Mouse (Mus musculus) embryonic stem cell, embryonic (primary cell): ENCODE measurements around the gene Gin1.
"Not testable (repeated sequence)": the region's sequence is repeated elsewhere in the genome, so short reads cannot be mapped to it uniquely, and the experiment has no call there.

Source experiments
- CTCF ChIA-PET, 4 experiments: fragments of 300-600 bp in 2 of 4; fragments of 350-600 bp in 2 of 4; sonication (Branson Sonifier 250); formaldehyde crosslinking; loops; one replicate each; lab custom pipeline; 2022; ENCODE audit warnings: inconsistent platforms in 2 of 4; lab: Charles Lee
- POLR2A ChIA-PET, 4 experiments: fragments of 300-600 bp in 2 of 4; fragments of 350-600 bp in 2 of 4; sonication (Branson Sonifier 250); formaldehyde crosslinking; loops; one replicate each; lab custom pipeline; 2022; ENCODE audit warnings: antibody characterized with exemption in 4 of 4, inconsistent platforms in 1 of 4; lab: Charles Lee

Gene Gin1

GRCm38 (mm10) chr1:97769904-97770753 is at the start of gene Gin1, which contains the start of gene Ppip5k2:
Gene Gin1, plus strand, starts transcription at chr1:97770172.
Gene Ppip5k2, minus strand, starts transcription at chr1:97770411.
- POLR2A ChIA-PET, result interaction anchor here in 3 of 4 experiments (0.7 to 2.7 kb wide), 21 partner anchors 9 to 327 kb away, joined by 3 to 10 read pairs (median 4); no protein-coding TSS in a partner anchor
- CTCF ChIA-PET, result interaction anchor here in 3 of 4 experiments (0.6 to 1.0 kb wide), 3 partner anchors 10 to 81 kb away, joined by 3 read pairs; no protein-coding TSS in a partner anchor

GRCm38 (mm10) chr1:97726730-97727129 is 43.2 kb upstream of the Gin1 start:
- CTCF ChIA-PET, result interaction anchor here (0.5 to 1.2 kb wide), 10 partner anchors 9 to 452 kb away, joined by 3 to 13 read pairs (median 3); no protein-coding TSS in a partner anchor

GRCm38 (mm10) chr1:97729339-97729738 is 40.6 kb upstream of the Gin1 start:
- POLR2A ChIA-PET, result no interaction called here
- CTCF ChIA-PET, result no interaction called here

More at GRCm38 (mm10) chr1:97726730-97727129, 43.2 kb upstream of the Gin1 start:
- POLR2A ChIA-PET, result interaction anchor here in 2 of 4 experiments (0.8 to 3.3 kb wide), 3 partner anchors 11 to 43 kb away, joined by 3 to 16 read pairs (median 3); partner anchors contain the start of genes Gin1 (in 1 of the 2) and Ppip5k2 (in 1 of the 2)

GRCm38 (mm10) chr1:97743063-97743462 is 26.9 kb upstream of the Gin1 start:
- ChIA-PET CTCF (no interaction called here), POLR2A (no interaction called here)

- ChIA-PET POLR2A (interaction anchor here in 1 of 4 experiments (0.5 kb wide), 1 partner anchor 354 kb away, joined by 4 read pairs; no protein-coding TSS in a partner anchor), CTCF (no interaction called here)
Observed at GRCm38 (mm10) chr1:97745712-97746111, 24.3 kb upstream of the Gin1 start.

GRCm38 (mm10) chr1:97746261-97746660 is 23.7 kb upstream of the Gin1 start:
- ChIA-PET POLR2A (no interaction called here), CTCF (no interaction called here)

- ChIA-PET POLR2A (no interaction called here), CTCF (interaction anchor here in 1 of 4 experiments (0.6 kb wide), 1 partner anchor 12 kb away, joined by 3 read pairs; no protein-coding TSS in a partner anchor)
Observed at GRCm38 (mm10) chr1:97748163-97748562, 21.8 kb upstream of the Gin1 start.

GRCm38 (mm10) chr1:97753216-97753615 is 16.8 kb upstream of the Gin1 start:
- CTCF ChIA-PET, result no interaction called here
- POLR2A ChIA-PET, result interaction anchor here in 1 of 4 experiments (1.2 to 2.3 kb wide), 2 partner anchors 16 kb away, joined by 5 to 8 read pairs; partner anchors contain the start of genes Gin1 and Ppip5k2

- CTCF ChIA-PET, result no interaction called here
- POLR2A ChIA-PET, result interaction anchor here in 1 of 4 experiments (1.0 to 2.3 kb wide), 3 partner anchors 15 to 21 kb away, joined by 3 to 8 read pairs (median 5); partner anchors contain the start of genes Gin1 and Ppip5k2
Observed at GRCm38 (mm10) chr1:97754392-97754791, 15.6 kb upstream of the Gin1 start.

GRCm38 (mm10) chr1:97759841-97760240 is 10.1 kb upstream of the Gin1 start:
- CTCF ChIA-PET, result interaction anchor here in 2 of 4 experiments (0.6 to 1.4 kb wide), 2 partner anchors 11 to 33 kb away, joined by 3 read pairs; no protein-coding TSS in a partner anchor
- POLR2A ChIA-PET, result interaction anchor here in 2 of 4 experiments (0.9 to 2.6 kb wide), 5 partner anchors 10 to 55 kb away, joined by 3 to 10 read pairs (median 5); partner anchors contain the start of genes Gin1 (in 2 of the 2) and Ppip5k2 (in 1 of the 2)

GRCm38 (mm10) chr1:97760598-97760997 is 9.4 kb upstream of the Gin1 start:
- CTCF ChIA-PET, result interaction anchor here in 2 of 4 experiments (0.6 to 1.4 kb wide), 2 partner anchors 12 to 34 kb away, joined by 3 read pairs; no protein-coding TSS in a partner anchor
- POLR2A ChIA-PET, result interaction anchor here in 3 of 4 experiments (0.9 to 2.6 kb wide), 6 partner anchors 9 to 56 kb away, joined by 3 to 10 read pairs (median 4); partner anchors contain the start of genes Gin1 (in 3 of the 3) and Ppip5k2 (in 2 of the 3)

- ChIA-PET CTCF (no interaction called here), POLR2A (interaction anchor here in 3 of 4 experiments (1.0 to 2.6 kb wide), 3 partner anchors 8 to 9 kb away, joined by 3 to 10 read pairs (median 8); partner anchors contain the start of genes Gin1 (in 3 of the 3) and Ppip5k2 (in 2 of the 3))
Observed at GRCm38 (mm10) chr1:97761477-97761876, 8.5 kb upstream of the Gin1 start.

- POLR2A ChIA-PET, result not testable (repeated sequence)
- CTCF ChIA-PET, result interaction anchor here in 2 of 4 experiments (0.6 kb wide), 2 partner anchors 28 to 106 kb away, joined by 3 to 4 read pairs; no protein-coding TSS in a partner anchor
Observed at GRCm38 (mm10) chr1:97765712-97766111, 4.3 kb upstream of the Gin1 start.

GRCm38 (mm10) chr1:97768089-97768488 is 1.9 kb upstream of the Gin1 start:
- CTCF ChIA-PET, result no interaction called here
- POLR2A ChIA-PET, result interaction anchor here in 2 of 4 experiments (1.0 to 1.3 kb wide), 5 partner anchors 10 to 107 kb away, joined by 3 to 4 read pairs (median 3); partner anchors contain the start of gene D1Ertd622e (in 1 of the 2)

GRCm38 (mm10) chr1:97768906-97769293 is 1.1 kb upstream of the Gin1 start:
- ChIA-PET POLR2A (interaction anchor here in 2 of 4 experiments (1.2 to 2.7 kb wide), 5 partner anchors 8 to 16 kb away, joined by 4 to 10 read pairs (median 8); no protein-coding TSS in a partner anchor), CTCF (interaction anchor here in 1 of 4 experiments (0.6 kb wide), 1 partner anchor 380 kb away, joined by 3 read pairs; no protein-coding TSS in a partner anchor)

- ChIA-PET POLR2A (interaction anchor here in 3 of 4 experiments (1.0 to 2.7 kb wide), 11 partner anchors 8 to 318 kb away, joined by 3 to 10 read pairs (median 4); no protein-coding TSS in a partner anchor), CTCF (no interaction called here)
Observed at GRCm38 (mm10) chr1:97769294-97769903, 573 bp upstream of the Gin1 start.

GRCm38 (mm10) chr1:97771118-97771517 is 1.1 kb downstream of the Gin1 start:
- POLR2A ChIA-PET, result interaction anchor here in 2 of 4 experiments (0.7 to 2.7 kb wide), 10 partner anchors 11 to 316 kb away, joined by 3 to 10 read pairs (median 4); no protein-coding TSS in a partner anchor
- CTCF ChIA-PET, result interaction anchor here in 2 of 4 experiments (0.7 to 1.0 kb wide), 2 partner anchors 11 to 82 kb away, joined by 3 read pairs; no protein-coding TSS in a partner anchor

GRCm38 (mm10) chr1:97771727-97772126 is 1.8 kb downstream of the Gin1 start:
- CTCF ChIA-PET, result no interaction called here
- POLR2A ChIA-PET, result interaction anchor here in 2 of 4 experiments (1.2 to 2.7 kb wide), 4 partner anchors 10 to 35 kb away, joined by 4 to 10 read pairs (median 8); no protein-coding TSS in a partner anchor
